Mouse (Mus musculus) limb, embryonic 15.5 days (tissue): Measurements from ENCODE around the gene Mtg2. TPM values are rescaled to one million over a fixed set of nuclear protein-coding genes. Genes with fewer than 3 reads are reported as not detected.

ENCODE experiments used
- ATAC-seq: fragments of 200-750 bp; cut with Nextera tagmentation; 2 replicates; pipeline ENCODE4 v1.8.0; 2017; ENCODE audit warnings: low read depth, moderate TSS enrichment; ENCODE audit not compliant: insufficient number of reproducible peaks, low FRiP score, low TSS enrichment
- H3K27ac ChIP-seq: fragments of 300-500 bp; sonication (generic); 2 replicates; pipeline ENCODE4 v1.5.1; 2015; ENCODE audit warnings: moderate library complexity, mild to moderate bottlenecking, inconsistent platforms
- H3K27me3 ChIP-seq: fragments of 300-500 bp; sonication (generic); 2 replicates; pipeline ENCODE4 v1.6.1; 2015; ENCODE audit warnings: inconsistent platforms
- H3K36me3 ChIP-seq: fragments of 300-500 bp; sonication (generic); 2 replicates; pipeline ENCODE4 v1.6.1; 2015; ENCODE audit warnings: inconsistent platforms
- H3K4me1 ChIP-seq: fragments of 300-500 bp; sonication (generic); 2 replicates; pipeline ENCODE4 v1.6.1; 2015; ENCODE audit warnings: inconsistent platforms
- H3K4me2 ChIP-seq: fragments of 300-500 bp; sonication (generic); 2 replicates; pipeline ENCODE4 v1.6.1; 2015; ENCODE audit warnings: mild to moderate bottlenecking, inconsistent platforms
- H3K4me3 ChIP-seq: fragments of 300-500 bp; sonication (generic); 2 replicates; pipeline ENCODE4 v1.5.1; 2015; ENCODE audit warnings: mild to moderate bottlenecking, inconsistent platforms
- H3K9ac ChIP-seq: fragments of 300-500 bp; sonication (generic); 2 replicates; pipeline ENCODE4 v1.6.1; 2015; ENCODE audit warnings: inconsistent platforms
- H3K9me3 ChIP-seq: fragments of 300-500 bp; sonication (generic); 2 replicates; pipeline ENCODE4 v1.6.1; 2016; ENCODE audit warnings: inconsistent platforms
- WGBS: fragments of 180-500 bp; shearing (Covaris S2); methylation state at CpG from one replicate; pipeline ENCODE4 v1.1.7; 2015; 5-methylcytosine and 5-hydroxymethylcytosine counted together
- polyA plus RNA-seq: library from polyadenylated mRNA; unstranded; fragments of >200 nt; fragmentation: Nextera tagmentation; extraction: Ambion mirVana; gene quantifications from 2 replicates; pipeline ENCODE4 v1.2.1, GENCODE M21; 2015

The Mtg2 gene
- polyA plus RNA-seq, 1 experiment from 2014 or later, result 25.0 TPM

GRCm38 (mm10) chr2:180063338-180064131 is 6.9 kb upstream of the Mtg2 start:
- ATAC-seq, result no peak
- WGBS, result 95% methylated on average over 11 of the region's 11 CpGs
- Histone ChIP-seq H3K9me3 (no peaks in the 10 kb centered on the region), H3K4me1 (no peaks in the 10 kb centered on the region), H3K36me3 (peaks cover 61% of the 10 kb centered on the region), H3K27ac (no peak overlapping the region), H3K27me3 (no peaks in the 10 kb centered on the region), H3K9ac (no peak overlapping the region), H3K4me3 (no peak overlapping the region), H3K4me2 (no peak overlapping the region)

GRCm38 (mm10) chr2:180069770-180070480 is 463 bp upstream of the Mtg2 start:
- Histone ChIP-seq H3K9me3 (no peaks in the 10 kb centered on the region), H3K9ac (peak overlapping the region; percentile 60)

GRCm38 (mm10) chr2:180071671-180072070 is 1.3 kb downstream of the Mtg2 start:
- 75% methylated on average over 2 of the region's 2 CpGs for WGBS
- Histone ChIP-seq H3K9ac (no peak overlapping the region), H3K27ac (no peak overlapping the region), H3K4me1 (peaks cover 10% of the 10 kb centered on the region), H3K27me3 (no peaks in the 10 kb centered on the region), H3K4me2 (no peak overlapping the region), H3K4me3 (no peak overlapping the region), H3K9me3 (no peaks in the 10 kb centered on the region), H3K36me3 (peaks cover 23% of the 10 kb centered on the region)
- ATAC-seq, result no peak

More at GRCm38 (mm10) chr2:180069770-180070480, 463 bp upstream of the Mtg2 start:
- peak; percentile 46; the same call in 1 of the 2 replicates for ATAC-seq
- WGBS, result 34% methylated on average over 20 of the region's 20 CpGs
- Histone ChIP-seq H3K4me3 (peak overlapping the region; percentile 68), H3K36me3 (peaks cover 23% of the 10 kb centered on the region), H3K4me2 (peak overlapping the region; percentile 82), H3K27ac (peak overlapping the region; percentile 78), H3K4me1 (peaks cover 10% of the 10 kb centered on the region), H3K27me3 (no peaks in the 10 kb centered on the region)

DNA sequence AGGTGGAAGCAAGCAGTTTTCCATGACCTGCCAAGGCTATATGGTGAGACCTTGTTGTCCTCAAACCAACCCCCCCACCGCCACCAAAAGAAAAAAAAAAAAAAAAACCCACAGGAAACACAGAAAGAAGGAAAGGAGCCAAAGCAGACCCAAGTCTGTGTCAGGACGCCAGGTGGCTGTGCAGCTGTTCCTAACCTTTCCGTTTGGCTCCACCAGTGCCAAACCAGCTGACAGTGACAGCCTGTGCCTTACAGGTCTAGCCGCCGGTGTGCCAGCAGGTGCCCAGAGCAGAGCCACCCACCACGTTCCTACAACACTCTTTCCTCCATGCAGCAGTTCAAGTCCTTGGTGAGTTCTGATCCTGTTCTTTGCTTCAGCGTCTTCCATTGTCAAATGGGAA is 2.5 kb downstream of the Mtg2 start:
- 87% methylated on average over 7 of the region's 7 CpGs for WGBS
- Histone ChIP-seq H3K27ac (no peak overlapping the region), H3K27me3 (no peaks in the 10 kb centered on the region), H3K9me3 (no peaks in the 10 kb centered on the region), H3K4me2 (no peak overlapping the region), H3K36me3 (peaks cover 26% of the 10 kb centered on the region), H3K4me3 (no peak overlapping the region), H3K4me1 (peaks cover 10% of the 10 kb centered on the region), H3K9ac (no peak overlapping the region)
- ATAC-seq, result no peak

DNA sequence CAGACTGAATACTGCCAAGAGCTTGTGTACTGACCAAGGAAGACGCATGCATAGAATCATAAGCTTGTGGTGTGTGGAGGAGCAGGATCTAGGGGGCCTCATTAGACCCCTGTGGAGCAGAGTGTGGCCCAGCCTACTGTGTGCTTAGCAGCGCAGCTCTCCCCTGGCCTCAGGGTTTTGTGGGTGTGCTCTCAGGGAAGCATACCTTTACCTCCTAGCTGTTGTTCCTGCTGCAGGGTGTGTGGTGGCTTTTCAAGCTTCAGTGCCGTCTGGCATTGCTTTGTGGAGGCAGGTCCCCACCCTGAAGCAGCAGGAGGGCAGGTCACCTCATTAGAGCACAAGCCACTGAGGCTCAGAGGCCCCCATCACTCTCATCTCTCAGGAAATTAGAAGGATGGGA is 7.2 kb downstream of the Mtg2 start:
- 55% methylated on average over 3 of the region's 3 CpGs for WGBS
- no peak overlapping the region for H3K9ac ChIP-seq
- peaks cover 39% of the 10 kb centered on the region for H3K36me3 ChIP-seq
- no peaks in the 10 kb centered on the region for H3K9me3 ChIP-seq
- H3K27ac ChIP-seq, result no peak overlapping the region
- H3K27me3 ChIP-seq, result no peaks in the 10 kb centered on the region
- no peak for ATAC-seq
- H3K4me1 ChIP-seq, result no peaks in the 10 kb centered on the region
- H3K4me3 ChIP-seq, result no peak overlapping the region
- H3K4me2 ChIP-seq, result no peak overlapping the region

DNA sequence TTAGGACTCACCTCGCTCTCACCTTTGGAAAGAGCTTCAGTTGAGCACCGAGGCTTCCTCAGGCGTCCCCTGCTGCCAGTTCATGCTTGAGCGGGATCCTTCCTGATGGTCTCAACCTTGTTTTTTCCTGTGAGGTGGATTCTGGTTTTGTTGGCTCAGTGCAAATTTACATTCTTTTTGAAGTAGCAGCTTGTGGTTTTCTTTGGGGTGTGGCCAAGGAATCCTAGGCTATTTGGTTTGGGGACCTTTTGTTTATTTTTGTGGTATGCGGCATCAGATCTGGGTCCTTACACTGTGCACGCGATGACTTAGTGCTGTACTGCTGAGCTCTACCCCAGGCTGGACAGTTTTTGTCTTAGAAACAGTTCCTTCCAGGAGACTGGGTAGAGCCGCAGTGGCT is 10.3 kb downstream of the Mtg2 start:
- Histone ChIP-seq H3K9me3 (no peaks in the 10 kb centered on the region), H3K9ac (no peak overlapping the region), H3K36me3 (peaks cover 45% of the 10 kb centered on the region), H3K27me3 (no peaks in the 10 kb centered on the region), H3K4me2 (no peak overlapping the region), H3K4me1 (no peaks in the 10 kb centered on the region), H3K27ac (no peak overlapping the region), H3K4me3 (no peak overlapping the region)
- 93% methylated on average over 8 of the region's 8 CpGs for WGBS
- ATAC-seq, result no peak

DNA sequence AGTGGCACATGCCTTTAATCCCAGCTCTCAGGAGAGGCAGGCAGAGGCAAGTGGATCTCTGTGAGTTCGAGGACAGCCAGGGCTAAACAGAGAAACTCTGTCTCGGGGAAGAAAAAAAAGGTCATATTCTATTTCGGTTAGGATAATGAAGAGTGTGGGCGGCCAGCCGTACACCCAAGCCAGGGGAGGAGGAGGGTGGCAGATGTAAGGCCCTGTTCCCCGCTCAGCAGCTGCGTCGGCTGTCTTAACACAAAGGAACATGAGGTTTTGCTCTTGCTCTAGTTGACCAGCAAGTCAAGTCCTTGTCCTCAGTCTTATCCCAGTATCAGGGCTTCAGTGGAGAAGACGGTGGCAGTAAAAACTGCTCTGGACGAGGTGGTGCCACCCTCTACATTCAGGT is 12.7 kb downstream of the Mtg2 start:
- no peak for ATAC-seq
- no peaks in the 10 kb centered on the region for H3K27me3 ChIP-seq
- H3K4me1 ChIP-seq, result no peaks in the 10 kb centered on the region
- H3K4me2 ChIP-seq, result no peak overlapping the region
- H3K27ac ChIP-seq, result no peak overlapping the region
- no peak overlapping the region for H3K9ac ChIP-seq
- no peak overlapping the region for H3K4me3 ChIP-seq
- no peaks in the 10 kb centered on the region for H3K9me3 ChIP-seq
- peaks cover 38% of the 10 kb centered on the region for H3K36me3 ChIP-seq
- whole genome bisulfite sequencing, result 88% methylated on average over 10 of the region's 10 CpGs

GRCm38 (mm10) chr2:180084565-180084964 is 14.2 kb downstream of the Mtg2 start:
- 24% methylated on average over 3 of the region's 3 CpGs for WGBS

GRCm38 (mm10) chr2:180085926-180086636 is 15.7 kb downstream of the Mtg2 start:
- 68% methylated on average over 16 of the region's 16 CpGs for WGBS

More at GRCm38 (mm10) chr2:180084565-180084964, 14.2 kb downstream of the Mtg2 start:
- H3K36me3 ChIP-seq, result peaks cover 29% of the 10 kb centered on the region
- no peak overlapping the region for H3K27ac ChIP-seq
- H3K27me3 ChIP-seq, result no peaks in the 10 kb centered on the region
- H3K4me2 ChIP-seq, result no peak overlapping the region
- H3K9ac ChIP-seq, result no peak overlapping the region
- H3K9me3 ChIP-seq, result no peaks in the 10 kb centered on the region
- no peaks in the 10 kb centered on the region for H3K4me1 ChIP-seq
- ATAC-seq, result no peak
- H3K4me3 ChIP-seq, result no peak overlapping the region

GRCm38 (mm10) chr2:180086637-180087027 is 16.2 kb downstream of the Mtg2 start:
- H3K27me3 ChIP-seq, result 0 out of 2 replicates have a peak, but pooled peaks cover 2% of the 10 kb centered on the region
- H3K27ac ChIP-seq, result no peak overlapping the region
- no peak overlapping the region for H3K9ac ChIP-seq
- no peak overlapping the region for H3K4me2 ChIP-seq
- H3K4me1 ChIP-seq, result no peaks in the 10 kb centered on the region
- 78% methylated on average over 5 of the region's 5 CpGs for WGBS
- no peak overlapping the region for H3K4me3 ChIP-seq
- ATAC-seq, result no peak
- no peaks in the 10 kb centered on the region for H3K9me3 ChIP-seq
- peaks cover 23% of the 10 kb centered on the region for H3K36me3 ChIP-seq

More at GRCm38 (mm10) chr2:180085926-180086636, 15.7 kb downstream of the Mtg2 start:
- Histone ChIP-seq H3K4me2 (no peak overlapping the region), H3K4me1 (no peaks in the 10 kb centered on the region), H3K9ac (no peak overlapping the region), H3K9me3 (no peaks in the 10 kb centered on the region), H3K27ac (no peak overlapping the region), H3K4me3 (no peak overlapping the region), H3K27me3 (0 out of 2 replicates have a peak, but pooled peaks cover 2% of the 10 kb centered on the region), H3K36me3 (peaks cover 23% of the 10 kb centered on the region)
- no peak for ATAC-seq

DNA sequence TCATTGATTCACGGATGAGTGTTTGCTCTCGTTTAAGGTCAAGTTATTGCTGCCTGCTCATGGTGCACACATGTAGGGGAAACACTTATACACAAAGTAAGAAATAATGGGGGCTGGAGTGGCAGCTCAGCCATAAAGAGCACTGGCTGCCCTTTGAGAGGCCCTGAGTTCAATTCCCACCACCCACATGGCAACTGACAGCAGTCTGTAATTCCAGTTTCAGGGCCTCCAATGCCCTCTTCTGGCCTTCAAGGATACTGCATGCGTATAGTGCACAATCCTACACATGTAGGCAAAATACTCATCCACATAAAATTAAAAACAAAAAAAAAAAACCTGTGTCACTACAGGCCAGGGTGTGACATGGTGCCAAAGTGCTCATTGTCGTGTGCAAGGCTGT is 17.1 kb downstream of the Mtg2 start:
- WGBS, result 83% methylated on average over 4 of the region's 4 CpGs
- Histone ChIP-seq H3K27ac (no peak overlapping the region), H3K9me3 (no peaks in the 10 kb centered on the region), H3K9ac (no peak overlapping the region), H3K4me1 (no peaks in the 10 kb centered on the region), H3K4me2 (no peak overlapping the region), H3K36me3 (peaks cover 18% of the 10 kb centered on the region), H3K27me3 (0 out of 2 replicates have a peak, but pooled peaks cover 2% of the 10 kb centered on the region), H3K4me3 (no peak overlapping the region)
- ATAC-seq, result no peak
